Mouse (Mus musculus): Measurements from ENCODE around the gene Litaf. TPM values are rescaled to one million over a fixed set of nuclear protein-coding genes. Genes with fewer than 3 reads are reported as not detected.

The Litaf gene
- polyA plus RNA-seq, 1 experiment = 472 TPM

DNA sequence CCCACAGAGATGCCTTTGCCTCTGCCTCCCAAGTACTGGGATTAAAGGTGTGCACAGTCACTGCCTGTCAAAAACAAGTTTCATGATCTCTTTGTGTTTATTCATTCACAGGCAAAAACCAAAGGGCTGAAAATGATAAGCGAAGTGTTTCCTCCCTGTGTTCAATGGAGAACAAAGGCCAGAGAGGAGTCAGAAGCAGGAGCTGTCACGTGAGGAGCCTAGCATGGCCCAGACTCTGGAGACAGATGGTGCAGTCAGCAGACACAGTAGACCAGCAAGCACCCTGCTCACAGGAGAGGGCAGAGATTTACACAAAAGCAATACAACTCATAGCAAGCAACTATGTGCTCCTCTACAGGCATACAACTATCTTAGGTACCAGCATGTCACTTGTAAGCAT is 113.9 kb downstream of the Litaf start:
- no peaks in the 10 kb centered on the region for H3K9me3 ChIP-seq
- peaks cover 65% of the 10 kb centered on the region for H3K4me1 ChIP-seq
- H3K36me3 ChIP-seq (replicated peaks; ENCODE audit: low read length) = peaks cover 65% of the 10 kb centered on the region
- peaks cover 2% of the 10 kb centered on the region for H3K27me3 ChIP-seq (replicated peaks)
- no peak overlapping the region for H3K4me3 ChIP-seq (replicated peaks)
- TF ChIP-seq GATA1 (IDR thresholded peaks at IDR 0.05; ENCODE audit: borderline replicate concordance, low read length) = no peak
- TF ChIP-seq FLI1 (IDR thresholded peaks at IDR 0.05; ENCODE audit: low read length) = no peak

DNA sequence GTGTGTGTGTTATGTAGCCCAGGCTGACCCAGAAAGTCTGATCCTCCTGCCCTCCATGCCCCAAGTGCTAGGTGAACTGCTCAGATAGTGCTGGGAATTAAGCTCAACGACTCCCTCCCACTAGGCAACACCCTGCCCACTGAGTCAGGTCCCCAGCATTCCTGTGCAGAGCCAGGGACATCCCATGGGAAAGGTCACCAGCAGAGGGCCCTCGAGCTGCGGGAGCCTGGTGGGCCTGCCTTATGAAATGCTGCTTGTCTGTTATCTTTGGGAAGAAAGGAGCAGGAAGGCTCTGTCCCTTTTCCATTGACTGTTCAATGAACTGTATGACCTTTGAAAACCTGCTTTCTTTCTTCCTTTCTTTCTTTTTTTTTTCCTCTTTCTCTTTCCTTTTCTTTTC is 114.4 kb downstream of the Litaf start:
- TF ChIP-seq FLI1 (IDR thresholded peaks at IDR 0.05; ENCODE audit: low read length) (no peak), GATA1 (IDR thresholded peaks at IDR 0.05; ENCODE audit: borderline replicate concordance, low read length) (no peak)
- H3K27me3 ChIP-seq (replicated peaks) = peaks cover 2% of the 10 kb centered on the region
- peaks cover 64% of the 10 kb centered on the region for H3K4me1 ChIP-seq

DNA sequence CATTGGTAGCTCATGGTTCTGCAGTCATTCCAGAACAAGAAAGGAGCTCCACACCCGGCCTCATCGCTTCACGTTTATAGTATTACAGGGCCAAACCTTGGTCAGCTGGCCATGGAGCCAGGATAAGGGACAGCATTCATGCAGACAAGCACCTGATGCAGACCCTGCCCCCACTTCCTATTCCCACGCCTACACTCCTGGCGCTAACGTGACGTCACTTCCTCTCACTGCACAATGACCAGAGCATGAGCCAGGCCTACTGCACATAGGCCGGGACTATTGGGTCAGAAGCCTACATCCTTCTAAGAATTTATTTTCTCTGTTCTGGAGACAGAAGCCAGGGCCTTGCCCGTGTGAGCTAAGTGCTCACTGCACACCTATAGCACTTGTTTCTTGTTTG is 115.4 kb downstream of the Litaf start:
- Histone ChIP-seq H3K9me3 (no peaks in the 10 kb centered on the region), H3K27me3 (replicated peaks) (peaks cover 2% of the 10 kb centered on the region), H3K4me1 (peaks cover 73% of the 10 kb centered on the region), H3K4me3 (replicated peaks) (peak overlapping the region; percentile 29), H3K36me3 (replicated peaks; ENCODE audit: low read length) (peaks cover 50% of the 10 kb centered on the region)
- no peak for TF ChIP-seq GATA1 (IDR thresholded peaks at IDR 0.05; ENCODE audit: borderline replicate concordance, low read length)
- no peak for TF ChIP-seq FLI1 (IDR thresholded peaks at IDR 0.05; ENCODE audit: low read length)

More for the DNA sequence above, 114.4 kb downstream of the Litaf start:
- no peaks in the 10 kb centered on the region for H3K9me3 ChIP-seq
- no peak overlapping the region for H3K4me3 ChIP-seq (replicated peaks)
- peaks cover 60% of the 10 kb centered on the region for H3K36me3 ChIP-seq (replicated peaks; ENCODE audit: low read length)

DNA sequence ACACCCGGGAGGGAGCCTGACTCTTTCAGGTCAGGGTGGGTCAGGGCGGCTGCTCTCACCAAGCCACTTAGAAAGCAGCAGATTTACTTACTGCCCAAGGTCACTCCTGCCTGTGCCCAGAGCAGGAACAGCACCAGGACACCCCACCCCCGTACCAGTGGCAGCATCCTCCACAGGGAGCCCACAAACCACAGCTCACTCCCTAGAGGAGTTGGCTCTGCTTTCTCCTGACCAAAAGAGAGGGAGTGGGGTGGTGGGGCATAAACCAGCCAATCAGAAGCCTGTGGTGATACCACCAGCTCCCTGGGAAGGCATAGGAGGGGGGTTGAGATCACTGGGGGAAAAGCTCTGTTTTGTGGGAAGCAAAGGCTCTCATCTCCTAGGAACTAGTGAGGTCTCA is 118.2 kb downstream of the Litaf start:
- peaks cover 2% of the 10 kb centered on the region for H3K27me3 ChIP-seq (replicated peaks)
- no peaks in the 10 kb centered on the region for H3K9me3 ChIP-seq
- TF ChIP-seq GATA1 (IDR thresholded peaks at IDR 0.05; ENCODE audit: borderline replicate concordance, low read length) (no peak), FLI1 (IDR thresholded peaks at IDR 0.05; ENCODE audit: low read length) (no peak)
- H3K4me3 ChIP-seq (replicated peaks) = no peak overlapping the region
- peaks cover 27% of the 10 kb centered on the region for H3K36me3 ChIP-seq (replicated peaks; ENCODE audit: low read length)
- peaks cover 89% of the 10 kb centered on the region for H3K4me1 ChIP-seq

DNA sequence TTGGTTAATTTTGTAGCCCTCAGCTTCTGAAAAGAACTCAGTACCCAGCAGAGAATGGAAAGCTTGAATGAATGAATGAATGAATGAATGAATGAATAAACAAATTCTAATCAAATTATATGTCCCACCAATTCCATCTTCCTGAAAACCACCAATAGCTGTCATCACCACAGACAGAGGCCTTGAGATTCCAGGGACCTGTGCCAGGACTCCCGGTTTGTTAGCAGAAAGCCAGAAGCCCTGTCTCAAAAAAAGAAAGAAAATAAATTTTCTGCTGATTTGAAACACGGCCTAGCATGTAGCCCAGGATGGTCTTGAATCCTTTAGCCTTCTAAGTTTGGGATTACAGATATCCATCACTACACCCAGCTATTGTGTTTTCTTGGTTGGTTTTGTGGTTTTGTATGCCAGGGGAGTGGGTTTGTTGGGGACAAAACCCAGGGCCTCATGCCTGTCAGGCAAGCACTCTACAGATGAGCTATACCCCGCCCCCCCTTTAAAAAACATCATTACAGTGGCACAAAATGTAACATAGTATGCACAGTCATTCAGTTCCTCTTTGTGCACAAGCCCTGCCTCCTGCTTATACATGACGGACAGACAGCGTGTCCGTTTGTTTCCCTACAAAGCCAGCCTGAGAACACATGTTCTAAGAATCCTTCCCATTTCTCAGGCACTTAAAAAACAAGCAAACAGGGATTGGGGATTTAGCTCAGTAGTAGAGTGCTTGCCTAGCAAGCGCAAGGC is 120.4 kb downstream of the Litaf start:
- H3K9me3 ChIP-seq = no peaks in the 10 kb centered on the region
- H3K4me1 ChIP-seq = peaks cover 80% of the 10 kb centered on the region
- peak overlapping the region; percentile 64 for H3K4me3 ChIP-seq (replicated peaks)
- peaks cover 8% of the 10 kb centered on the region for H3K27me3 ChIP-seq (replicated peaks)
- peaks cover 11% of the 10 kb centered on the region for H3K36me3 ChIP-seq (replicated peaks; ENCODE audit: low read length)
- TF ChIP-seq GATA1 (IDR thresholded peaks at IDR 0.05; ENCODE audit: borderline replicate concordance, low read length) (no peak), FLI1 (IDR thresholded peaks at IDR 0.05; ENCODE audit: low read length) (no peak)

GRCm38 (mm10) chr16:10944545-10944944 is 121.4 kb downstream of the Litaf start:
- peaks cover 11% of the 10 kb centered on the region for H3K27me3 ChIP-seq (replicated peaks)
- H3K9me3 ChIP-seq = no peaks in the 10 kb centered on the region
- TF ChIP-seq FLI1 (IDR thresholded peaks at IDR 0.05; ENCODE audit: low read length) (no peak), GATA1 (IDR thresholded peaks at IDR 0.05; ENCODE audit: borderline replicate concordance, low read length) (no peak)

DNA sequence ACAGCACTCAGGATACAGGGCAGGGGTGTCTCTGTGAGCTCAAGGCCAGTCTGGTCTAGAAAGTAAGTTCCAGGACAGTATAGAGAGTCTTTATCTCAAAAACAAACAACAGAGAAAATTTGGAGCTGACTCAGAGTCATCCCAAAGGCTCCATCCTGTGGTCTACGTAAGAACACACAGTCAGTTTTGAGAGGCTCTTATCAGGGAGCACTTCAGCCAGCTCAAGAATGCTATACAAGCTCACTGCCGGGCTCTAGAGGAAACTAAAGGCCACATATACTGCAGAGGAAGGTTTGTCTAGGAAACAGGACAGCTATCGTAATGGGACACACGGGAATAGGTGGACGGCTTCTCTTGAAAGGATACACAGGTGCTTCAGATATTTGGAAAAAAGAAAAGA is 122.7 kb downstream of the Litaf start:
- TF ChIP-seq FLI1 (IDR thresholded peaks at IDR 0.05; ENCODE audit: low read length) (no peak), GATA1 (IDR thresholded peaks at IDR 0.05; ENCODE audit: borderline replicate concordance, low read length) (no peak)
- Histone ChIP-seq H3K27me3 (replicated peaks) (peaks cover 11% of the 10 kb centered on the region), H3K4me3 (replicated peaks) (no peak overlapping the region), H3K36me3 (replicated peaks; ENCODE audit: low read length) (no peaks in the 10 kb centered on the region), H3K9me3 (no peaks in the 10 kb centered on the region), H3K4me1 (peaks cover 78% of the 10 kb centered on the region)

More at GRCm38 (mm10) chr16:10944545-10944944, 121.4 kb downstream of the Litaf start:
- H3K4me1 ChIP-seq = peaks cover 76% of the 10 kb centered on the region
- peaks cover 5% of the 10 kb centered on the region for H3K36me3 ChIP-seq (replicated peaks; ENCODE audit: low read length)
- H3K4me3 ChIP-seq (replicated peaks) = no peak overlapping the region

DNA sequence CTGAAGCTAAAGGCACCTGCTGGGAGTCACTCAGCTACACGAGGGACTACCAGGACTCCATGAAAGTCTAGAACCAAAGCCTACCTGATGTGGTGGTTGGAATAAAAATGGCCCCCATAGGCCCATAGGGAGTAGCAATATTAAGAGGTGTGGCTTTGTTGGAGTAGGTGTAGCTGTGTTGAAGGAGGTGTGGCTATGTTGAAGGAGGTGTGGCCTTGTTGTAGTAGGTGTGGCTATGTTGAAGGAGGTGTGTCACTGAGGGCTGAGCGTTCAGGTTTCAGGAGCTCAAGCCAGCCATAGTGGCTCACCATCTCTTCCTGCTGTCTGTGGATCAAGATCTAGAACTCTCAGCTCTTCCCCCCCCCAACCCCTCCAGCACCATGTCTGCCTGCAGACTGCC is 125.3 kb downstream of the Litaf start:
- H3K9me3 ChIP-seq = no peaks in the 10 kb centered on the region
- TF ChIP-seq GATA1 (IDR thresholded peaks at IDR 0.05; ENCODE audit: borderline replicate concordance, low read length) (no peak), FLI1 (IDR thresholded peaks at IDR 0.05; ENCODE audit: low read length) (no peak)
- no peaks in the 10 kb centered on the region for H3K36me3 ChIP-seq (replicated peaks; ENCODE audit: low read length)
- no peak overlapping the region for H3K4me3 ChIP-seq (replicated peaks)
- peaks cover 14% of the 10 kb centered on the region for H3K27me3 ChIP-seq (replicated peaks)
- peaks cover 79% of the 10 kb centered on the region for H3K4me1 ChIP-seq

DNA sequence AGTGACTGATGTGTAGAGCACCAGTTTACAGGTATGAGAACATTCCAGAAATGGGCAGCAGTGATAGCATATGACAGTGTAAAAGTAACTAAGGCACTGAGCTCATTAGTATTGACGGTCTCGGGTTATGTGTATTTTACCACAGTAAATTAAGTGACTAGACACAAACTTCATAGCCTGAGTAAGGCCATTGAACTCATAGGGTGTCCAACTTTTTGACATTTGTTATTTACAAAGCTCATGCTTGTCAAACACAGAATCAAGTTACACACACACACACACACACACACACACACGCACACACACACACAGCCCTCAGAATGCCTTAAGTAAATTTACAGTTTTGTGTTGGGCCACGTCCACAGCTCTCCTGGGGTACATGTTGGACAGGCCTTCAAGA is 126.0 kb downstream of the Litaf start:
- peaks cover 19% of the 10 kb centered on the region for H3K27me3 ChIP-seq (replicated peaks)
- H3K4me1 ChIP-seq = peaks cover 72% of the 10 kb centered on the region
- no peak overlapping the region for H3K4me3 ChIP-seq (replicated peaks)
- H3K36me3 ChIP-seq (replicated peaks; ENCODE audit: low read length) = no peaks in the 10 kb centered on the region
- TF ChIP-seq GATA1 (IDR thresholded peaks at IDR 0.05; ENCODE audit: borderline replicate concordance, low read length) = no peak
- no peak for TF ChIP-seq FLI1 (IDR thresholded peaks at IDR 0.05; ENCODE audit: low read length)
- H3K9me3 ChIP-seq = no peaks in the 10 kb centered on the region

- H3K36me3 ChIP-seq (replicated peaks; ENCODE audit: low read length) = no peaks in the 10 kb centered on the region
- TF ChIP-seq GATA1 (IDR thresholded peaks at IDR 0.05; ENCODE audit: borderline replicate concordance, low read length) (no peak), FLI1 (IDR thresholded peaks at IDR 0.05; ENCODE audit: low read length) (no peak)
- no peak overlapping the region for H3K4me3 ChIP-seq (replicated peaks)
- H3K4me1 ChIP-seq = peaks cover 60% of the 10 kb centered on the region
- no peaks in the 10 kb centered on the region for H3K9me3 ChIP-seq
- peaks cover 31% of the 10 kb centered on the region for H3K27me3 ChIP-seq (replicated peaks)
Measured at GRCm38 (mm10) chr16:10937497-10937896, 128.5 kb downstream of the Litaf start.
